Comparison of ENCODE assay signal across 9 mouse cellular contexts in genomic region chr3:145576876-145577275, GRCm38 (mm10). TPM values are rescaled to one million over a fixed set of nuclear protein-coding genes. Genes with fewer than 3 reads are reported as not detected.
A peak's percentile ranks its signal among the peaks of the same experiment; 100 is the strongest.
DNase-seq lines count a peak whose midpoint lies in the region; ATAC-seq and TF ChIP-seq lines count a peak whose summit lies in the region.
"Had no signal": no experiment of that assay in that cellular context is flagged by ENCODE, and none has a peak within 500 bp of the region (broad histone marks: within the 10 kb centered on the region; RNA-seq: fewer than 3 reads in every experiment).

No protein-coding gene starts in this region.

- DNase-seq in heart, adult 9 months (ENCODE audit: low spot score in 2 of 2), result no peak
- DNase-seq in left cerebral cortex, adult 9 months (ENCODE audit: low spot score in 2 of 2), result no peak
- DNase-seq in urinary bladder, postnatal 25 days (ENCODE audit: low spot score), result no peak
- DNase-seq in cerebellum, adult 11 months, result no peak
- DNase-seq: kidney, postnatal 36 days had no signal

- H3K9me3 ChIP-seq in heart, embryonic 13.5 days, result no peaks in the 10 kb centered on the region
- no peaks in the 10 kb centered on the region for H3K9me3 ChIP-seq in ES-Bruce4 (replicated peaks; ENCODE audit: control insufficient read depth, insufficient read depth, low read length, poor library complexity, severe bottlenecking)
- H3K9me3 ChIP-seq in heart, embryonic 16.5 days (replicated peaks; ENCODE audit: control insufficient read depth, low read length), result no peaks in the 10 kb centered on the region

- H3K4me2 ChIP-seq in heart, embryonic 13.5 days, result peak overlapping the region; percentile 92
- H3K4me2 ChIP-seq in heart, embryonic 16.5 days (ENCODE audit: low read depth, low read length), result peak overlapping the region; percentile 90

- no peak overlapping the region for H3K27ac ChIP-seq in heart, embryonic 13.5 days (replicated peaks)
- H3K27ac ChIP-seq in ES-Bruce4 (ENCODE audit: insufficient read depth, low read length), result no peak overlapping the region
- H3K27ac ChIP-seq in heart, embryonic 16.5 days (ENCODE audit: low read length), result no peak overlapping the region

- TF ChIP-seq POLR2A in ES-Bruce4 (IDR thresholded peaks at IDR 0.05; ENCODE audit: insufficient read depth, low read length), result no peak

- no peak for TF ChIP-seq EP300 in ES-Bruce4 (IDR thresholded peaks at IDR 0.05; ENCODE audit: insufficient read depth, low read depth, low read length)

- no peaks in the 10 kb centered on the region for H3K27me3 ChIP-seq in heart, embryonic 13.5 days (replicated peaks)
- no peaks in the 10 kb centered on the region for H3K27me3 ChIP-seq in ES-Bruce4 (ENCODE audit: control insufficient read depth, insufficient read depth, low read length, poor library complexity, severe bottlenecking)
- no peaks in the 10 kb centered on the region for H3K27me3 ChIP-seq in heart, embryonic 16.5 days (ENCODE audit: control insufficient read depth, insufficient read depth, low read length)

- H3K9ac ChIP-seq in heart, embryonic 13.5 days, result peak overlapping the region; percentile 83
- peak overlapping the region; percentile 53 for H3K9ac ChIP-seq in ES-Bruce4 (ENCODE audit: low read depth, poor library complexity, severe bottlenecking)
- H3K9ac ChIP-seq in heart, embryonic 16.5 days (ENCODE audit: low read length), result peak overlapping the region; percentile 75

- peaks cover 42% of the 10 kb centered on the region for H3K36me3 ChIP-seq in heart, embryonic 13.5 days
- peaks cover 17% of the 10 kb centered on the region for H3K36me3 ChIP-seq in ES-Bruce4 (ENCODE audit: control insufficient read depth, insufficient read depth, low read length, poor library complexity, severe bottlenecking)
- peaks cover 15% of the 10 kb centered on the region for H3K36me3 ChIP-seq in heart, embryonic 16.5 days (ENCODE audit: control insufficient read depth, insufficient read depth)

- WGBS in heart, embryonic 13.5 days, result 27% methylated on average over 15 of the region's 15 CpGs
- WGBS in heart, embryonic 16.5 days, result 26% methylated on average over 15 of the region's 15 CpGs

- peak overlapping the region; percentile 91 for H3K4me3 ChIP-seq in heart, embryonic 13.5 days
- peak overlapping the region; percentile 89 for H3K4me3 ChIP-seq in ES-Bruce4 (ENCODE audit: low read depth, low read length)
- H3K4me3 ChIP-seq in heart, embryonic 16.5 days (ENCODE audit: low read length), result peak overlapping the region; percentile 70

- no peak for ATAC-seq in heart, embryonic 13.5 days (ENCODE audit: extremely low read depth, insufficient number of reproducible peaks, low FRiP score, low TSS enrichment)
- ATAC-seq in heart, embryonic 16.5 days (replicated peaks; ENCODE audit: extremely low read depth, insufficient read depth, low FRiP score), result no peak
- peak; percentile 11; the same call in 1 of the 2 replicates for ATAC-seq in megakaryocyte-erythroid progenitor cell, adult 5-6 weeks (replicated peaks; ENCODE audit: low FRiP score, low TSS enrichment, poor library complexity, severe bottlenecking)

- no peak for TF ChIP-seq CTCF in ES-Bruce4 (IDR thresholded peaks at IDR 0.05; ENCODE audit: low read depth, low read length)

- H3K4me1 ChIP-seq in heart, embryonic 13.5 days, result peaks cover 19% of the 10 kb centered on the region
- H3K4me1 ChIP-seq in ES-Bruce4 (ENCODE audit: control insufficient read depth, insufficient read depth, low read length), result no peaks in the 10 kb centered on the region
- H3K4me1 ChIP-seq in heart, embryonic 16.5 days (ENCODE audit: control insufficient read depth, insufficient read depth, low read length), result peaks cover 12% of the 10 kb centered on the region

RNA-seq across cellular contexts. Expression of gene Znhit6, which starts 0.9 kb away (rescaled TPM):
- polyA plus RNA-seq in heart, embryonic 13.5 days (2015; fragmentation: Nextera tagmentation; extraction: Ambion mirVana), result 23.3 and 26.7 TPM in 2 replicates
- polyA plus RNA-seq in ES-Bruce4 (2011; ENCODE audit: insufficient read depth, insufficient read length, low read depth, missing spikeins), result 65.7 and 69.1 TPM in 2 replicates
- 19.3 and 25.4 TPM in 2 replicates for polyA plus RNA-seq in heart, embryonic 16.5 days (2015; fragmentation: Nextera tagmentation; extraction: Ambion mirVana)
- total RNA-seq in megakaryocyte-erythroid progenitor cell, adult 5-6 weeks (2014; fragmentation: Nextera tagmentation), result 33.5 and 44.3 TPM in 2 replicates
- 38.1 and 49.5 TPM in 2 replicates for total RNA-seq in megakaryocyte-erythroid progenitor cell, adult 5-6 weeks (2017)
